Mouse (Mus musculus) c-Kit-positive CD71-positive TER-119-positive erythroid progenitor cells, embryonic 14.5 days (primary cell): Measurements from ENCODE around the gene Rsu1.

Experiments
- DNase-seq: peaks from one replicate; pipeline ENCODE4 v3.0.0-alpha.2; 2013; ENCODE audit warnings: low spot score

Rsu1 gene

GRCm38 (mm10) chr2:13048649-13049048 lies 222.6 kb downstream of the Rsu1 start:
- DNase-seq, result no peak

GRCm38 (mm10) chr2:13044555-13044954 lies 226.7 kb downstream of the Rsu1 start:
- DNase-seq, result peak; percentile 16

GRCm38 (mm10) chr2:13039785-13040184 lies 231.4 kb downstream of the Rsu1 start:
- no peak for DNase-seq

- no peak for DNase-seq
Observed at GRCm38 (mm10) chr2:13038772-13039171, 232.4 kb downstream of the Rsu1 start.
